Mouse (Mus musculus) left cerebral cortex, adult 2 months (tissue): Measurements from ENCODE around the gene Ngdn. TPM values are rescaled to one million over a fixed set of nuclear protein-coding genes. Genes with fewer than 3 reads are reported as not detected.

Source experiments
- DNase-seq, 2 experiments: peaks; one replicate each; pipeline ENCODE4 v3.0.0; 2021 to 2022; ENCODE audit warnings: low spot score in 2 of 2, mixed read lengths in 1 of 2; ENCODE audit errors: extremely low spot score in 1 of 2
- H3K27ac ChIP-seq: fragments of 200-600 bp; 2 replicates; pipeline ENCODE4 v1.8.1; 2022
- H3K4me3 ChIP-seq: fragments of 200-600 bp; 2 replicates; pipeline ENCODE4 v1.8.1; 2022
- CTCF ChIP-seq: fragments of 200-600 bp; IDR thresholded peaks from 2 replicates; pipeline ENCODE4 v1.8.1; 2022; ENCODE audit warnings: antibody characterized with exemption, mild to moderate bottlenecking, moderate library complexity
- intact Hi-C: fragments of 180-260 bp; cut with DNase I; formaldehyde crosslinking; loops from one replicate; pipeline ENCODE4 v1.15.1; 2025
- total RNA-seq, 2 experiments: library from RNA; stranded (reverse); gene quantifications; 2 replicates each; pipeline ENCODE4 v1.2.3; 2021

The Ngdn gene
- total RNA-seq, 2 experiments from 2014 or later, result 26.7 to 30.7 TPM

DNA sequence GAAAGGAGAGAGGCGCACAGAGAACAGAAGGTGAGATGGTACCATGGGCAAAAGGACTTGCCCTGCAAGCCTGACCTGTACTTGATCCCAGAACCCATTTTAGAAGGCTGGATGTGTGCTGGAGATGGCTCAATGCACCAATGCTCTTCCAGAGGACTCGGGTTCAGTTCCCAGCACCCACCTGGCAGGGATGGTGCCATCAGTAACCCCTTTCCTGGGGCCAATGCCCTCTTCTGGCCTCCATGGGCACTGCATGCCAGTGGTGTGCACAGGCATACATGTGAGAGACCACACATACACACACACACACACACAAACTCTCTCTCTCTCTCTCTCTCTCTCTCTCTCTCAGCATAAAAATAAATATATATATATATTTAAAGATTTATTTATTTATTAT is 13.8 kb upstream of the Ngdn start:
- TF ChIP-seq CTCF, result no peak; the same call in 1 of the 2 replicates
- intact Hi-C loops, result loop anchor here (5.0 kb wide), 1 partner anchor 34 kb away; the partner anchor contains the start of gene Myh6
- Histone ChIP-seq H3K4me3 (no peak overlapping the region), H3K27ac (no peak overlapping the region)
- no peak for DNase-seq

DNA sequence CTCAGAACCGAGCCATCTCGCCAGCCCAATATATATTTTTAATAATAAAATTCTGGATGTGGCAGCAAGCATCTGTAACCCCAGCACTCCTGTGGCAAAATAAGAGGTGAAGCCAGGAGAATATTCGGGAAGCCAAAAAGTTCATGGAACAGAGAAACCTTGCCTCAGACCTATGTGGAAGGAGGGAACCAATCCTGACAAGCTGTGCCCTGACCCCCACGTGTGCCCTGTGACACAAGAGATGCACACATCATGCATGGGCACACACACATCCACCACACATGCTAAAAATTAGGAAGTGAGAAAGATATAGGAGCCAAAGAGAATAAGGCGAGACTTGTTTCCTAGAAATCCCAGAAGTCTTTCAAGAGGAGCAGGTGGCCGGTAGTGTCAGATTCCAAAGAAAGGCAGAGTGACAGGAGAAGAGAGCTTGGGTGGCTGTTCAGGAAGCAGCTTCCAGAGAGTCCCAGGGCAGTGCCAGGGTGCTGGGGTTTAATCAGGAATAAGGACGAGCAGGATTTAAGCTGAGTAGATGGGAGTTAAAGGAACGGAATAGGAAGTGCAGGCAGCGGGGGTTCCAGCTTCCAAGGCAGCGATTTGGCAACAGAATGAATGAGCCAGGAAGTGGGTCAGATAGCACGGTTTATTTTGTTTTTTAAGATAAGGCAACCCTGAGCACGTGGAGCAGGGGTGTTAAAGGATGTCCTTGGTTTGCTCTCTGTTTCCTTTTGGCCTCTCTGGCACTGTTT is 13.1 kb upstream of the Ngdn start:
- no peak for TF ChIP-seq CTCF
- Histone ChIP-seq H3K27ac (no peak overlapping the region), H3K4me3 (no peak overlapping the region)
- intact Hi-C loops, result loop anchor here (5.0 kb wide), 1 partner anchor 35 kb away; the partner anchor contains the start of gene Myh6
- no peak for DNase-seq

DNA sequence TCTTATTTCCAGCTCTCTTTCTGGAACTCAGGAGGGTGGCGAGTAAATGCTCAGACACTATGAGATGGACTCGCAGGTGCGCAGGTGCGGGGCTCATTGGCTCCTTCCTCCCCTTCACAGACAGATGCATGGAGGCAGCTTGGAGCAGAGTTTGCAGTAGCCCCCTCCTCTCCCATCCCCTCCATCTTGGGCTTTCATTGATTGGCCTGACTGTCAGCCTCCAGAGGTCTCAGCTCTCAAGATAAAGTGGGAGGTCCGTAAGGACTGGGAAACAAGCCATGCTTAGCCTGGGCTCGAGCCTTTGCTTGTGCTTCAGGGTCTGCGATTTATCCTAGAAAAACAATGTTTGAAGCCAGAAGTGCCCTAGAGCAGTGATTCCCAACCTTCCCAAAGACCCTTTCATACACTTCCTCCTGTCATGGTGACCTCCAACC is 12.6 kb upstream of the Ngdn start:
- no peak overlapping the region for H3K4me3 ChIP-seq
- DNase-seq, result no peak
- no peak for TF ChIP-seq CTCF
- H3K27ac ChIP-seq, result no peak overlapping the region
- intact Hi-C loops, result loop anchor here (5.0 kb wide), 1 partner anchor 35 kb away; the partner anchor contains the start of gene Myh6

DNA sequence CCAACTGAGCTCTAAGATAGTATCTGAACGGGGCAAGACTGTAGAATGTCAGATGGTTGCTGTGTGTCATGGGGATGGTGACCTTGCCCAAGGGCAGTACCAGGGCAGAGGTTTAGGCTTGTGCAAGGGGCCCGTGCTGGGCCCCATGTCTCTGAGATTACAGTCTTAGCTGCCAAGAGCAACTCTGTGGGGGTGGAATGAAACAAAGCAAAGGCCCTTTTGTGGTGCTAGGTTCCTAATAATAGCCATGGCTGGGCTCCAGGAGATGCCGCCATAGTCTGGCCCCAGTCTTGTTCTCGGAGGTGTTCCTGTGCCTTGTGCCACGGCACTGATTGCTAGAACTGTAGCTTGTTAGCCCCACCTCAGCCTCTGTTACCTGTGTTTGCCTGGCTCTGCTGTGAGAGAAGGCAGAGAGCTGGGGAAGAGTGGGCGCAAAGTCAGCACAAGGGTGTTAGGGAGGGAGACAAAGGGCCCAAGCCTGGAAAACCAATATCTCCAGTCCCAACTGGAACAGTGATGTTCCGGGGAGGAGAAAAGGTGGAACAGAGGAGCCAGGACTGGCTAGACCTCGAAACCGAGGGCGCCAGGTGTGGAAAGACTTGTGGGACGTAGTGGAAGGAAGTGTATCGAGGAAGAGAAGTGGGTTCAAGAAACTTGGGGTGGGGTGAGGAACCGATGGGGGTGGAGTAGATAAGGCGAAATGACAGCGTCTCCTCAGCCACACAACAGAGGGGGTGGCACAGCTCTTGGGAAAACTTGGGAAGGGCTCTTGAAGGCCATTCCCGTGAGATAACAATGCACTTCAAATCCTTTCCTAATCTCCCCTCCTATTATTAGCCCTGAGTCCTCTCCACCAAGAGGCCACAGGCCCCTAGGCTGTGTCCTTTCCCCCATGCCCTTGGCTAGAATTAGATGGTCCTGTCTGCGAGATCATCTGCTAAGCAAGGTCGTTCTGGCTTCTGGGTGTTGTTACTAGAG is 11.1 kb upstream of the Ngdn start:
- Histone ChIP-seq H3K4me3 (no peak overlapping the region), H3K27ac (no peak overlapping the region)
- intact Hi-C loops, result loop anchor here (5.0 kb wide), 1 partner anchor 37 kb away; the partner anchor contains the start of gene Myh6
- DNase-seq, result no peak
- no peak for TF ChIP-seq CTCF

DNA sequence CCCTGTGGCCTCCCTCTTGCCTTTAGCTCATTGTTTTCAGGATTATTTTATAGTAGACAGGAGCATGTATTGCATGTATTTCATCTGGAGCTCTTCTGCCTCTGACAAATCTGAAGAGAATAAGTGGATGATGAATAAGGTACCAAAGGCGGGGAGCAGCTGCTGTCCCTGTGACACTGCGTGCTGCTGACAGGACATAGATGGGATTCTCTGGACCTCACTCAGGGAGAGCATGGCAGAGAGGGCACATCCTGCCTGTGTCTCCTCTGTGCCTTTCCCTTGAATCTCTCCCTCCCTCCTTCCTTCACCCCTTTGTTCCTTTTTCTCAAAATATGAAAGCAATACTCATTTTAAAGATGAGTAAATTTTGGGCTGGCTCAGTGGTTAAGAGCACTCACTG is 9.7 kb upstream of the Ngdn start:
- intact Hi-C loops, result no loop called here
- DNase-seq, result no peak
- TF ChIP-seq CTCF, result no peak
- H3K4me3 ChIP-seq, result no peak overlapping the region
- H3K27ac ChIP-seq, result no peak overlapping the region

DNA sequence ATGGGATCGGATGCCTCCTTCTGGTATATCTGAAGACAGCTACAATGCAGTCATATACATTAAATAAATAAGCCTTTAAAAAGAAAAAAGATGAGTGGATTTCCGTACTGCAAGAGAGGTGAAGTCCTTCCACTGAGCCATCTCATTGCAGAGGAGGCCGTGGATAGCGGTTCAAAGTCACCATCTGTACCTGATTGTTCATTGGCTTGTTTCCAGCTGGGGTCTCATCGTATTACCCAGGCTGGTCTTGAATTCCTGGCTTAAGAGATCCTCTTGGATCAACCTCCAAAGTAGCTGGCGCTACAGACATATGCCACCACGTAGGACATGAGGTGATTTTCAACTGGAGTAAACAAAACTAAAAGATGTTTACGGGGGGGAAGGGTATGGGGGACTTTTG is 9.3 kb upstream of the Ngdn start:
- intact Hi-C loops, result no loop called here
- DNase-seq, result no peak

DNA sequence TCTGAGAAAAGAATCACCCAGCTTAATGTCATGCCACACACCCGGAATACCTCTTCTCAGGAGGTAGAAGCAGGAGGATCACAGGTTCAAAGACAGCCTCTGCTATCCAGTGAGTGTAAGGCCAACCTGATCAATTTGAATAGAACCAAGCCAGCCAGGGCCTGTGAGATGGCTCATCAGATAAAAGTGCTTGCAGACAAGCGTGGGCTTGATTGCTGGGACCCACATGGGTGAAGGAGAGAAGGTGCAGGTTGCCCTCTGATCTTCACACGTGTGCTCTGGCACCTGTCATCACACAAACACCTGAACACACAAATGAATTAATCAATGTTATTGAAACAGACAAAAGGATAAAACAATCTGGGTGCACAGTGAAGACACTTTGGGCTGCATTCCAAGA is 8.7 kb upstream of the Ngdn start:
- no peak overlapping the region for H3K27ac ChIP-seq
- TF ChIP-seq CTCF, result no peak
- no peak for DNase-seq
- H3K4me3 ChIP-seq, result no peak overlapping the region
- intact Hi-C loops, result no loop called here

More for the DNA sequence above, 9.3 kb upstream of the Ngdn start:
- Histone ChIP-seq H3K4me3 (no peak overlapping the region), H3K27ac (no peak overlapping the region)
- no peak for TF ChIP-seq CTCF

DNA sequence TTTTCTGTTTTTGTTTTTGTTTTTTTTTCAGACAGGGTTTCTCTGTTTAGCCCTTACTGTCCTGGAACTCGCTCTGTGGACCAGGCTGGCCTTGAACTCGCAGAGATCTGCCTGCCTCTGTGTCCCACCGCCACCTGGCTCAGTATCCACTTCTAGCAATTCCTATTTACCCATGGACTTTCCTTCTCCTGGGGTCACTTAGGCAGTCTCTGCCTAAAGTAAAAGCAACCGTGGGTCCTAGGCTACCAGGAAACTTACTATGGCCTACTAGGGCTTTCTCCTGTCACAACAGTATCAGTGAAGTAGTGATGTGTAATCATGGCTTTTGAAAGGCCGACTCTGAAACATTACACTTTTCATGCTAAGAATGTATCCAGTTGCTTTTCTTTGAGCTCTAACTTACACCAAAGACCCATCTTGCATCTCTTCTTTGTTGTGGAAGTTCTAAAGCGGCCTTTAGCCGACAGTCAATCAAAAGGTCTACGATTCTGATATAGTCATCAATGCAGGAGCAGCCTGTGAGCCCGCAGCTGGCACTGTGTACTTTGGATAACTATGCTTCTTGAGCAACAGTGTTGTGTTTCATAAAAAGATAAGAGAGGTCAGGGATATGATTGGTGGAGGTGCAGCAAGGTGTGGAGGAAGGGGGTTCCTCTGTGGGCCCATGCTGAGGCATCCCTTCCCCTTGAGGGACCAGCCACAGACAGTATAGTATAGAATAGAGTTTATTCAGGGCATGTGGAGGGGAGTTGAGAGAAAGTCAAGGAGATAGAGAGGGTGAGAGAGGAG is 7.9 kb upstream of the Ngdn start:
- H3K27ac ChIP-seq, result no peak overlapping the region
- no peak for TF ChIP-seq CTCF
- intact Hi-C loops, result no loop called here
- no peak for DNase-seq
- no peak overlapping the region for H3K4me3 ChIP-seq

DNA sequence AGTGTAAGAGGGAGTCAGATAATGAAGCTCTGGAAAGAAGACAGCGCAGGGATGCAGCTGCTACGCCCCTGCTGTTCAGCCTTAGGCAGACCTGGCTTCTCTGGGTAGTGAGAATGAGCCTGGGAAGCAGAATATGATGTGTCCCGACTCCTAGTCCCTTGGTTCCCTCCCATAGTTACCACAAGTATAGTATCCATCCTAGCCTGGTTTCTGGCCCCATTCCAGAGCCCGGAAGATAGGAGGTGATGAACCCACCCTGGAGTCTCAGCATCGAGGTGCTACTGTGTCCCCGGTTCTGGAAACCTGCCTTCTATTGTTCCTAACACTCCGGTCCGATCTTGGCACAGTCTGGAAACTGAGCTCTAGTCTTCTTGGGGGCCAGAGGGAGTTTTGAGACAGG is 6.8 kb upstream of the Ngdn start:
- DNase-seq, result no peak
- intact Hi-C loops, result no loop called here
- Histone ChIP-seq H3K27ac (no peak overlapping the region), H3K4me3 (no peak overlapping the region)
- TF ChIP-seq CTCF, result no peak

DNA sequence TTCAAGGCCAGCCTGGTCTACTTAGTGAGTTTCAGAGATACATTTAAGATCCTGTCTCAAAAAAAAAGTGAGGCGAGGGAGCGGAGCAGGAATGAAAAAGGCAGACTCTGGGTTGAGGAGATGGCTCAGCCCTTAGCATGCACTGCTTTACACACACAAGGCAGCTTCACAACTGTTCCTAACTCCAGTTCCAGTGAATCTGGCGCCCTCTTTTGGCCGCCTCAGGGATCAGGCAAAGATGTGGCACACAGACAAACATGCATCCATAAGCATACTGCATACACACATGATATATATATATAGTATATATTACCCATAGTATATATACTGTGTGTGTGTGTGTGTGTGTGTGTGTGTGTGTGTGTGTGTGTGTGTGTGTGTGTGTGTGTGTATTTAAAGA is 4.1 kb upstream of the Ngdn start:
- Histone ChIP-seq H3K4me3 (no peak overlapping the region), H3K27ac (no peak overlapping the region)
- intact Hi-C loops, result loop anchor here (5.0 kb wide), 1 partner anchor 299 kb away; the partner anchor contains the start of gene Cebpe
- no peak for DNase-seq
- peak; percentile 13; the same call in 1 of the 2 replicates for TF ChIP-seq CTCF

DNA sequence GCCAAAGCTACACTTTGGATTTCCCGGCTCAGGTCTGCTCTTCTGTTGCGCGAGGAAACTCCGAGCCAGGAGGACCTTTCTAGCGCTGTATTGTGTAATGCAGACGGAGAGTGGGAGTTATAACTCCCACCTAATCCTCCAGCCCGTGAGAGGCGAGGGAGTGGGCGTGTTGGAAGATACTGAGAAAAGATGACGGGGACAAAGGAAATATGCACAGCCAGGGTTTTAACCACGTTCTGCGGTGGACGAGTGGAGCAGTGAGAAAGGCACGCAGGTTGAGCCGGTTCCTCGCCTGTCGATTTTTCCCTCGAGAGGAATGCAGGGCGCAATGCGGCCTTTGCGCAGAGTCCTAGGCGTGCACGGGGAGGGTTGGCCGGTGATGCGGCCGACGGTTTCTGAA is 663 bp upstream of the Ngdn start:
- intact Hi-C loops, result loop anchor here (1.0 to 5.0 kb wide), 3 partner anchors 114 to 302 kb away; partner anchors contain the start of gene Cebpe
- peak overlapping the region; percentile 99 for H3K27ac ChIP-seq
- TF ChIP-seq CTCF, result no peak
- H3K4me3 ChIP-seq, result peak overlapping the region; percentile 48
- peak; percentile 69 to 75 for DNase-seq
